Mouse (Mus musculus): ENCODE data around the gene Gm973.

Gm973 gene

DNA sequence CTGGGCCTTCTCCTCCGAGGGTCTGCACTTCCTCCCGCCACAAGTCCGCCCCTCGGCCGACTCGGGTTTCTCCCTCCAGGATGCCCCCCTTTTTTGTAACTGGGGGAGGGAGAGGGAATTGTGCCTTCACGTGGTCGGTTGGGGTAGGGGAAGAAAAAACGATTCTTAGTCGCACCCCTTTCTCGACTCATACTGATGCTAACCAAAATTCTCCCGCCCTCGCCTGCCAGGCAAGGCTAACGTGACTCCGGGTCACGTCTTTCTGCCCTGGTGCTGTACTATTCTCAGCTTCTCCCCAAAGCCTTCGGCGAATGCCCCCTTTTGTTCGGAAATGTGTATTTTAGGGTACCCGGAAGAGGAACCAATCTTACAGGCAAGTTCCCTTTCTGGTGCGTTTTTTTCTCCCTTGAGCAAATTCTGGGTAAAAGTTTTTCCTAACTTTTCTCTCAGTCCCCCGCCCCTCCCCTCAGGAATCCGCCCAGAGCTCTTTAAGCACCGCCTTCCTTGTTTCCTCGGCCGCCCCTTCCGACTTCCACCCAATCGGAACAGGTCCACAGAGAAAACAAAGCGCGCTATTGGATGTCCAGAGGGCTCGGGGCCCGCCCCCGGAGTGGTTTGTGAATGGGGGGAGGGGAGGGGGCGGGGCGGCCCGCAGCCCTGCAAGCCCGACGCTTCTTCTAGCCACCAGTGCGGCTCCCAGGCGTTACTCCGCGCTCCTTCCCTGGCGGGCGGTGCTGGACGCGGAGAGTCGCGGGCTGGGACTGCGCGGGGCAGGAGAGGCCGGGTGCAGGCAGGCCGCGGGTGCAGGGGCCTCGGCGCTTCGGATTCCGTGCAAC lies 34.4 kb upstream of the Gm973 start:
- Histone ChIP-seq H3K27me3 (ENCODE audit: insufficient read depth, low read length) (peaks cover 33% of the 10 kb centered on the region), H3K4me3 (replicated peaks; ENCODE audit: low read length) (peak overlapping the region; percentile 93), H3K4me1 (replicated peaks; ENCODE audit: low read depth, low read length) (peaks cover 61% of the 10 kb centered on the region), H3K36me3 (ENCODE audit: insufficient read depth, low read length) (peaks cover 37% of the 10 kb centered on the region), H3K9me3 (ENCODE audit: low read length) (no peaks in the 10 kb centered on the region)
- TF ChIP-seq NANOG (IDR thresholded peaks at IDR 0.05; ENCODE audit: borderline replicate concordance, low read length) = no peak
- TF ChIP-seq POU5F1 (IDR thresholded peaks at IDR 0.05; ENCODE audit: borderline replicate concordance, low read length) = no peak
- no peak for TF ChIP-seq CTCF (conservative IDR thresholded peaks at IDR 0.05; ENCODE audit: low read length)

DNA sequence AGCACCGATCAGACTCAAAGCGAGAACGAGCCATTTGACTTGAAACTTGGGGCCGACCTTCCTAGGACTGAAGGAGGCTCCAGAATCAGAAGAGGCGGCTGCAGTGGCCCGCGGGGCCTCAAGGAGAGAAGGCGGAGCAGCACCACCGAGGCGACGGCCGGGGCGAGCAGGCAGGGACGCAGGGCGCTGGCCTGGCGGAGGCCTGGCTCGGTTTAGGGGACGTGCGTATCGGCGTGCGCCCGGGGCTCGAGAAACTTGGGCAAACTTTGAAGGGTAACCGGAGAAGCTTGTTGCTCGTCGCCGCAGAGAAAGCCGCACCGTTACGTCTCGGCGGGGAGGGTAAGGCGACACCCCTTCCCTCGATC lies 33.8 kb upstream of the Gm973 start, which contains the start of gene Fzd7:
Fzd7 (plus strand) TSS at position 94 of the 365 bp plus-strand sequence.
- peak within 1 kb of the TSS; percentile 93 for H3K4me3 ChIP-seq (replicated peaks; ENCODE audit: low read length)
- peaks cover 43% of the 10 kb centered on the region for H3K36me3 ChIP-seq (ENCODE audit: insufficient read depth, low read length)
- no peaks in the 10 kb centered on the region for H3K9me3 ChIP-seq (ENCODE audit: low read length)
- TF ChIP-seq NANOG (IDR thresholded peaks at IDR 0.05; ENCODE audit: borderline replicate concordance, low read length) (no peak), POU5F1 (IDR thresholded peaks at IDR 0.05; ENCODE audit: borderline replicate concordance, low read length) (no peak), CTCF (conservative IDR thresholded peaks at IDR 0.05; ENCODE audit: low read length) (no peak)
- peaks cover 67% of the 10 kb centered on the region for H3K4me1 ChIP-seq (replicated peaks; ENCODE audit: low read depth, low read length)
- peaks cover 32% of the 10 kb centered on the region for H3K27me3 ChIP-seq (ENCODE audit: insufficient read depth, low read length)

DNA sequence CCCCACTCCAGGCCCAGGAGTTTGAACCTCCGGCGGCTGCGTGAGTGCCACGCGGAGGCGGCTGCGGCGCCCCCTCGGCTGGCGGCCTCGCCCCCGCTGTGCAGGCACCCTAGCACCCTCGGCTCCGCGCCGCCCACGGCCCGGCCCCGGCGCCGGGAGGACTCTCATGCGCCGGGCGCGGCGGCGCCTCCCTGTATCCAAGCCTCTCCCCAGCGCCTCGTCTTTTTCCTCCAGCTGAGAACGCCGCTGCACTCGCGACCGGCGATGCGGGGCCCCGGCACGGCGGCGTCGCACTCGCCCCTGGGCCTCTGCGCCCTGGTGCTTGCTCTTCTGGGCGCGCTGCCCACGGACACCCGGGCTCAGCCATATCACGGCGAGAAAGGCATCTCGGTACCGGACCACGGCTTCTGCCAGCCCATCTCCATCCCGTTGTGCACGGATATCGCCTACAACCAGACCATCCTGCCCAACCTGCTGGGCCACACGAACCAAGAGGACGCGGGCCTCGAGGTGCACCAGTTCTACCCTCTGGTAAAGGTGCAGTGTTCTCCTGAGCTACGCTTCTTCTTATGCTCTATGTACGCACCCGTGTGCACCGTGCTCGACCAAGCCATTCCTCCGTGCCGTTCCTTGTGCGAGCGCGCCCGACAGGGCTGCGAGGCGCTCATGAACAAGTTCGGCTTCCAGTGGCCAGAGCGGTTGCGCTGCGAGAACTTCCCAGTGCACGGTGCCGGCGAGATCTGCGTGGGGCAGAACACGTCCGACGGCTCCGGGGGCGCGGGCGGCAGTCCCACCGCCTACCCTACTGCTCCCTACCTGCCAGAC lies 33.2 kb upstream of the Gm973 start:
- Histone ChIP-seq H3K27me3 (ENCODE audit: insufficient read depth, low read length) (peaks cover 26% of the 10 kb centered on the region), H3K9me3 (ENCODE audit: low read length) (no peaks in the 10 kb centered on the region), H3K4me3 (replicated peaks; ENCODE audit: low read length) (peak overlapping the region; percentile 93), H3K36me3 (ENCODE audit: insufficient read depth, low read length) (peaks cover 49% of the 10 kb centered on the region), H3K4me1 (replicated peaks; ENCODE audit: low read depth, low read length) (peaks cover 71% of the 10 kb centered on the region)
- TF ChIP-seq POU5F1 (IDR thresholded peaks at IDR 0.05; ENCODE audit: borderline replicate concordance, low read length) (no peak), CTCF (conservative IDR thresholded peaks at IDR 0.05; ENCODE audit: low read length) (no peak), NANOG (IDR thresholded peaks at IDR 0.05; ENCODE audit: borderline replicate concordance, low read length) (no peak)

DNA sequence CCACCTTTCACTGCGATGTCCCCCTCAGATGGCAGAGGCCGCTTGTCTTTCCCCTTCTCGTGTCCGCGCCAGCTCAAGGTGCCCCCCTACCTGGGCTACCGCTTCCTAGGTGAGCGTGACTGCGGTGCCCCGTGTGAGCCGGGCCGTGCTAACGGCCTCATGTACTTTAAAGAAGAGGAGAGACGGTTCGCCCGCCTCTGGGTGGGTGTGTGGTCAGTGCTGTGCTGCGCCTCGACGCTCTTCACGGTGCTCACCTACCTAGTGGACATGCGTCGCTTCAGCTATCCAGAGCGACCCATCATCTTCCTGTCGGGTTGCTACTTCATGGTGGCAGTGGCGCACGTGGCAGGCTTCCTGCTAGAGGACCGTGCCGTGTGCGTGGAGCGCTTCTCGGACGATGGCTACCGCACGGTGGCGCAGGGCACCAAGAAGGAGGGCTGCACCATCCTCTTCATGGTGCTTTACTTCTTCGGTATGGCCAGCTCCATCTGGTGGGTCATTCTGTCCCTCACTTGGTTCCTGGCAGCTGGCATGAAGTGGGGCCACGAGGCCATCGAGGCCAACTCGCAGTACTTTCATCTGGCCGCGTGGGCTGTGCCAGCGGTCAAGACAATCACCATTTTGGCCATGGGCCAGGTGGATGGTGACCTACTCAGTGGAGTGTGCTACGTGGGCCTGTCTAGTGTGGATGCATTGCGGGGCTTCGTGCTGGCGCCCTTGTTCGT lies 32.4 kb upstream of the Gm973 start:
- TF ChIP-seq NANOG (IDR thresholded peaks at IDR 0.05; ENCODE audit: borderline replicate concordance, low read length) = no peak
- Histone ChIP-seq H3K27me3 (ENCODE audit: insufficient read depth, low read length) (peaks cover 22% of the 10 kb centered on the region), H3K9me3 (ENCODE audit: low read length) (no peaks in the 10 kb centered on the region), H3K4me1 (replicated peaks; ENCODE audit: low read depth, low read length) (peaks cover 74% of the 10 kb centered on the region), H3K4me3 (replicated peaks; ENCODE audit: low read length) (peak overlapping the region; percentile 93), H3K36me3 (ENCODE audit: insufficient read depth, low read length) (peaks cover 54% of the 10 kb centered on the region)

DNA sequence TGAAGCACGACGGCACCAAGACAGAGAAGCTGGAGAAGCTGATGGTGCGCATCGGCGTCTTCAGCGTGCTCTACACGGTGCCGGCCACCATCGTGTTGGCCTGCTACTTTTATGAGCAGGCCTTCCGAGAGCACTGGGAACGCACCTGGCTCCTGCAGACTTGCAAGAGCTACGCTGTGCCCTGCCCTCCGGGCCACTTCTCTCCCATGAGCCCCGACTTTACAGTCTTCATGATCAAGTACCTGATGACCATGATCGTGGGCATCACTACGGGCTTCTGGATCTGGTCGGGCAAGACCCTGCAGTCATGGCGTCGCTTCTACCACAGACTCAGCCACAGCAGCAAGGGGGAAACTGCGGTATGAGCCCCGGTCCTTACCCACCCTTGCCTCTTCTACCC lies 31.8 kb upstream of the Gm973 start:
- Histone ChIP-seq H3K36me3 (ENCODE audit: insufficient read depth, low read length) (peaks cover 60% of the 10 kb centered on the region), H3K4me1 (replicated peaks; ENCODE audit: low read depth, low read length) (peaks cover 75% of the 10 kb centered on the region), H3K9me3 (ENCODE audit: low read length) (no peaks in the 10 kb centered on the region), H3K4me3 (replicated peaks; ENCODE audit: low read length) (peak overlapping the region; percentile 93), H3K27me3 (ENCODE audit: insufficient read depth, low read length) (peaks cover 15% of the 10 kb centered on the region)
- TF ChIP-seq NANOG (IDR thresholded peaks at IDR 0.05; ENCODE audit: borderline replicate concordance, low read length) (no peak), POU5F1 (IDR thresholded peaks at IDR 0.05; ENCODE audit: borderline replicate concordance, low read length) (no peak), CTCF (conservative IDR thresholded peaks at IDR 0.05; ENCODE audit: low read length) (no peak)

DNA sequence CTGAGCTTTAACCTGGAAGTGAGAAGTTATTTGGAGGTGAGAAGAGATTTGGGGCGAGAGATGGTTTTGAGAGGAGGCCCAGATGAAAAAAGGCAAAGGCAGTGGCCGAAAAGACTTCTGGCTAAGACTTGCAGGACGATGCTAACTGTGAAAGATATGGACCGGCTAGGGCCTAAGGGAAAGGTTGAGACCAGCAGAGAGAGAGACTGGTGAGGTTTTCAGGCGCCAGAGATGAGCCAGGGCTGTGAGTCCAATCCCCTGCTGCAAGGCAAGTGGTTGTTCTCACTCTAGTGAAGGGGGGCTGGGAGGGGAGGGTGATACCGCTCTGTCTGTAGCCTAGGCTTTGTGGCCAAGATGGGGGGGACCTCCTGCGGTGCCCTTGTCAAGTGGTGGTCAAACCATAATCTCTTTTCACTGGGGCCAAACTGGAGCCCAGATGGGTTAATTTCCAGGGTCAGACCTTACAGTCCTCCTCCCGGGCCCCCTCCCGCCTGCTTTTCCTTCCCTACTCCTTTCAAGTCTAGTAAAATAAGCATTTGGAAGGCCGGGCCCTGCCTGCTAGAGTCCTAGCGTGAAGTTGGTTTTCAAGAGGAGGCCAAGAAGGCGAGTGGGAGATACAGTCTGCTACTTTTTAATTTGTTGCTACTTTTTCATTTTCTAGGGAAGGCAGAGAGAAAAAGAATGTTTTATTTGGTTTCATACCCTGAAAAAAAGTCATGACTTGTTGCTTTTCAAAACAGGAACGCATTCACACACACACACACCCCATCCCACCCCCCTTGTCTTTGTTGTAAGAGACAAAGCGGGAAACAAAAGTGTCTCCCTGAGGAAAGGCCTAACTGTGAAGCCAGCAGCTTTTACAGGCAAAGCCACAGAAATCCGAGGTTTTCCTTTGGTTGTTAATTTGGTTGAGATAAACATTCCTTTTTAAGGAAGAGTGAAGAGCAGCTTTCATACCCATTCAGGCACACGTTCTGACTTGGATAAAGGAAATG lies 31.0 kb upstream of the Gm973 start:
- peaks cover 66% of the 10 kb centered on the region for H3K36me3 ChIP-seq (ENCODE audit: insufficient read depth, low read length)
- no peaks in the 10 kb centered on the region for H3K9me3 ChIP-seq (ENCODE audit: low read length)
- H3K27me3 ChIP-seq (ENCODE audit: insufficient read depth, low read length) = peaks cover 10% of the 10 kb centered on the region
- H3K4me1 ChIP-seq (replicated peaks; ENCODE audit: low read depth, low read length) = peaks cover 69% of the 10 kb centered on the region
- peak overlapping the region; percentile 93 for H3K4me3 ChIP-seq (replicated peaks; ENCODE audit: low read length)
- TF ChIP-seq POU5F1 (IDR thresholded peaks at IDR 0.05; ENCODE audit: borderline replicate concordance, low read length) = no peak
- no peak for TF ChIP-seq NANOG (IDR thresholded peaks at IDR 0.05; ENCODE audit: borderline replicate concordance, low read length)
- TF ChIP-seq CTCF (conservative IDR thresholded peaks at IDR 0.05; ENCODE audit: low read length) = no peak

DNA sequence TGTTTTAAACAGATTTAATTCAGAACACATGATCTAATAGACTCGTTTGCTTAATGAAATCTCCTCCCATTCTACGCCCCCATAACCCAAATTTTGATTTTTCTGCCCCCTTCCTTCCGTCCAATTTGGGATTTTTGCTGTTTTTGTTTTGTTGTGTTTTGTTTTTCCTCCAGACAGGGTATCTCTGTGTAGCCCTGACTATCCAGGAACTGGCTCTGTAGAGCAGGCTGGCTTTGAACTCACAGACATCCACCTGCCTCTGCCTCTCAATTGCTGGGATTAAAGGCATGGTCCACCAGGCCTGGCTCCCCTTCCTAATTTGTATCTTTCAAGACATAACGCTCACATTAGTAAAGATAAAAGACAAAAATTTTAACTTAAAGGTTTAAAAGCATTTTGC lies 30.3 kb upstream of the Gm973 start:
- H3K36me3 ChIP-seq (ENCODE audit: insufficient read depth, low read length) = peaks cover 66% of the 10 kb centered on the region
- peak overlapping the region; percentile 93 for H3K4me3 ChIP-seq (replicated peaks; ENCODE audit: low read length)
- H3K9me3 ChIP-seq (ENCODE audit: low read length) = no peaks in the 10 kb centered on the region
- no peak for TF ChIP-seq NANOG (IDR thresholded peaks at IDR 0.05; ENCODE audit: borderline replicate concordance, low read length)
- TF ChIP-seq CTCF (conservative IDR thresholded peaks at IDR 0.05; ENCODE audit: low read length) = no peak
- no peak for TF ChIP-seq POU5F1 (IDR thresholded peaks at IDR 0.05; ENCODE audit: borderline replicate concordance, low read length)
- peaks cover 10% of the 10 kb centered on the region for H3K27me3 ChIP-seq (ENCODE audit: insufficient read depth, low read length)
- peaks cover 66% of the 10 kb centered on the region for H3K4me1 ChIP-seq (replicated peaks; ENCODE audit: low read depth, low read length)
